Mouse (Mus musculus) intestine, embryonic 15.5 days (tissue): ENCODE results near the gene Miox. TPM values are rescaled to one million over a fixed set of nuclear protein-coding genes. Genes with fewer than 3 reads are reported as not detected.
A peak's percentile ranks its signal among the peaks of the same experiment; 100 is the strongest.

Experiments used
- ATAC-seq: fragments of 200-750 bp; cut with Nextera tagmentation; 2 replicates; pipeline ENCODE4 v1.8.0; 2017; ENCODE audit warnings: moderate TSS enrichment, moderate library complexity
- H3K27ac ChIP-seq: fragments of 300-500 bp; sonication (generic); 2 replicates; pipeline ENCODE4 v1.5.1; 2015; ENCODE audit warnings: mild to moderate bottlenecking, inconsistent platforms
- H3K27me3 ChIP-seq: fragments of 300-500 bp; sonication (generic); replicated peaks from 2 replicates; pipeline ENCODE4 v1.6.1; 2015; ENCODE audit warnings: inconsistent platforms
- H3K36me3 ChIP-seq: fragments of 300-500 bp; sonication (generic); 2 replicates; pipeline ENCODE4 v1.6.1; 2015; ENCODE audit warnings: inconsistent platforms
- H3K4me1 ChIP-seq: fragments of 300-500 bp; sonication (generic); replicated peaks from 2 replicates; pipeline ENCODE4 v1.6.1; 2015; ENCODE audit warnings: inconsistent platforms
- H3K4me2 ChIP-seq: fragments of 300-500 bp; sonication (generic); replicated peaks from 2 replicates; pipeline ENCODE4 v1.6.1; 2015; ENCODE audit warnings: mild to moderate bottlenecking, inconsistent platforms
- H3K4me3 ChIP-seq: fragments of 300-500 bp; sonication (generic); replicated peaks from 2 replicates; pipeline ENCODE4 v1.5.1; 2015; ENCODE audit warnings: inconsistent platforms
- H3K9ac ChIP-seq: fragments of 300-500 bp; sonication (generic); 2 replicates; pipeline ENCODE4 v1.6.1; 2015; ENCODE audit warnings: inconsistent platforms
- H3K9me3 ChIP-seq: fragments of 300-500 bp; sonication (generic); 2 replicates; pipeline ENCODE4 v1.6.1; 2016; ENCODE audit warnings: inconsistent platforms
- WGBS: fragments of 180-500 bp; shearing (Covaris S2); methylation state at CpG from one replicate; pipeline ENCODE4 v1.1.7; 2015; 5-methylcytosine and 5-hydroxymethylcytosine counted together
- polyA plus RNA-seq: library from polyadenylated mRNA; unstranded; fragments of >200 nt; fragmentation: Nextera tagmentation; extraction: Ambion mirVana; gene quantifications from 2 replicates; pipeline ENCODE4 v1.2.1, GENCODE M21; 2015

Miox gene
- polyA plus RNA-seq, 1 experiment from 2014 or later: 0.36 TPM

- 93% methylated on average over 13 of the region's 13 CpGs for WGBS
- Histone ChIP-seq H3K4me1 (0 out of 2 replicates have a peak, but pooled peaks cover 2% of the 10 kb centered on the region), H3K4me2 (no peak overlapping the region), H3K4me3 (no peak overlapping the region), H3K9me3 (no peaks in the 10 kb centered on the region), H3K36me3 (peaks cover 54% of the 10 kb centered on the region), H3K27ac (no peak overlapping the region), H3K9ac (no peak overlapping the region), H3K27me3 (no peaks in the 10 kb centered on the region)
- ATAC-seq: no peak
These were observed 34.0 kb upstream of the Miox start for GRCm38 (mm10) chr15:89300180-89300579.

DNA sequence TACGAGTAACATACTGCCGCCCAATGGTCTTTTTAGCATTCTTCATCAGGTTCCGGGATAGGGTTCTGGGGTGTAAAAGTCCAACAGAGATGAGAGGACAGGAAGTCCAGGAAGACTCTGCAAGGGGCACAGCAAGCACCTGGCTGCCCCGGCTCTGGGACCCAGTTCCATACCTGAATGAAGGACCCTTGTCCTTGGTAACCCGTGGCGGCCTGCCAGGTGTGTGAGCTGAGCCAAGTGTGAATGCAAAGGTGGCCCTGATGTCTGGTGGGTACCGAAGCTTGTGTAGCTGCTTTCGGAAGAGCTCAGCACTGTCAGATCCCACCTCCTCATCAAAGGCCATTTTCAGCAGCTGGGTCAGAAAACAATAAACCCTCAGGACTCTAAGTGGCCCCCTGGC is 33.6 kb upstream of the Miox start:
- Histone ChIP-seq H3K27ac (no peak overlapping the region), H3K36me3 (peaks cover 54% of the 10 kb centered on the region), H3K4me3 (no peak overlapping the region), H3K4me1 (0 out of 2 replicates have a peak, but pooled peaks cover 2% of the 10 kb centered on the region), H3K9ac (no peak overlapping the region), H3K27me3 (no peaks in the 10 kb centered on the region), H3K9me3 (no peaks in the 10 kb centered on the region), H3K4me2 (no peak overlapping the region)
- WGBS: 92% methylated on average over 8 of the region's 8 CpGs
- ATAC-seq: no peak

GRCm38 (mm10) chr15:89305966-89306365 is 28.2 kb upstream of the Miox start:
- Histone ChIP-seq H3K27ac (no peak overlapping the region), H3K27me3 (no peaks in the 10 kb centered on the region), H3K36me3 (peaks cover 42% of the 10 kb centered on the region), H3K4me2 (no peak overlapping the region), H3K4me1 (no peaks in the 10 kb centered on the region), H3K9me3 (no peaks in the 10 kb centered on the region), H3K4me3 (no peak overlapping the region), H3K9ac (no peak overlapping the region)
- no peak for ATAC-seq
- WGBS: 83% methylated on average over 1 of the region's 1 CpGs

GRCm38 (mm10) chr15:89307461-89307860 is 26.7 kb upstream of the Miox start:
- Histone ChIP-seq H3K27ac (no peak overlapping the region), H3K9ac (no peak overlapping the region), H3K4me1 (0 out of 2 replicates have a peak, but pooled peaks cover 4% of the 10 kb centered on the region), H3K27me3 (no peaks in the 10 kb centered on the region), H3K4me2 (no peak overlapping the region), H3K9me3 (no peaks in the 10 kb centered on the region), H3K36me3 (peaks cover 35% of the 10 kb centered on the region; the same call in 1 of the 2 replicates), H3K4me3 (no peak overlapping the region)
- no peak for ATAC-seq
- 89% methylated on average over 13 of the region's 13 CpGs for WGBS

DNA sequence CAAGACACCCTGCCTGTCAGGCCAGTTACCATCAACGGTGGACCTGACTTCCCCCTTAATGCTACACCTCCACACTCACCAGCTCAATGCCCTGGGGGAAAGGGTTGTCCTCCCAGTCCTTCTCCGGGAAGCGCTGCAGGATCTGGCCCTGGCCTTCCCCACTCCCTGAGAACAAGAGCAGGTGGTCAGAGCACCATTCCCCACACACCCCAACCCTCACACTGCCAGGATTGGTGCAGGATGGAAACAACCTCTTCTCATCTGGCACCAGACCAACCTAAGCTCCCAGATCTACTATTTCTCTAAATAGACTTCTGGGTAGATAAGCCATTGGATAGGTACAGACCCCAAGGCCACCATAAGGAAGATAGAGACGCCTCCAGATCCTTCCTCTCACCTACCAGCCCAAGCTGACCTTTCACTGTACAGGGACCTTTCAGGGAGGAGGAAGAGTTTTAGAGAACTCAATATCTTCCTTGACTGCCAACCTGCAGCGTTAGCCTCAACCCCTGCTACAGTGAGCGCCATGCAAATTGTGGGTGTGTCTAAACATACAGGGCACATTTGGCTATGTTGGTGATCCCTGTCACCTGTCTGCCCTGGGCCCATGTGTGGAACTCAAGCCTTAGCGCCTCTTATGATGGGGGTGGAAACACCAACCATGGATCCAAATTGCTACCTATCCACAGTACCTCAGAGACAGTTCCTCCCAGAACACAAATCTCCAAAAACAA is 25.6 kb upstream of the Miox start:
- no peaks in the 10 kb centered on the region for H3K9me3 ChIP-seq
- 82% methylated on average over 7 of the region's 7 CpGs for WGBS
- H3K4me3 ChIP-seq: no peak overlapping the region
- 0 out of 2 replicates have a peak, but pooled peaks have one; percentile 24 for ATAC-seq
- no peak overlapping the region for H3K4me2 ChIP-seq
- no peak overlapping the region for H3K9ac ChIP-seq
- no peak overlapping the region for H3K27ac ChIP-seq
- peaks cover 26% of the 10 kb centered on the region; the same call in 1 of the 2 replicates for H3K36me3 ChIP-seq
- no peaks in the 10 kb centered on the region for H3K27me3 ChIP-seq
- peaks cover 14% of the 10 kb centered on the region for H3K4me1 ChIP-seq

DNA sequence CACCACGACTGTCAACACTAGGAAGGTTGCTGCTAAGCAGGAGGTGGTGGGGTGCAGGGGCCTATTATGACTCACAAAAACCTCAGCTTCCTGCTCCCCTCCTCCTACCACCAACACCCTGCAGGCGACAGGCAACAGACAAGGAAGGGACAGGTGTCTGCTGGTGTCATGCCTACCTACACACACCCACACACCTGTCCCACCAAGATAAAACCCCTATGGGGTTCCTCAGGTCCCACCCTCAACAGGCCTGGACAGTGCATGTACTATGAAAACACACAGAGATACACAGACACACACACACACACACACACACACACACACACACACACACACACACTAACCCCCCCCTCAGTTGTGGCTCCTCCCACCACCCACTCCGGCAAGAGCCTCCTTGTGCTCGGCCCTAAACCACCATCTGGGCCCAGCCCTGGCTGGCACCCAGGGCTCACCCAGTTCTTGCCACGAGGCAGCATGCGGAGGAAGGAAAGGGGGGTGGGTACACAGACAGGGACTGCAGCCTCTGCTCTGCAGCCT is 24.2 kb upstream of the Miox start:
- Histone ChIP-seq H3K4me2 (no peak overlapping the region), H3K4me3 (no peak overlapping the region), H3K36me3 (peaks cover 13% of the 10 kb centered on the region; the same call in 1 of the 2 replicates), H3K27ac (no peak overlapping the region), H3K9ac (no peak overlapping the region), H3K9me3 (no peaks in the 10 kb centered on the region), H3K4me1 (peaks cover 21% of the 10 kb centered on the region), H3K27me3 (no peaks in the 10 kb centered on the region)
- WGBS: 67% methylated on average over 6 of the region's 6 CpGs
- no peak for ATAC-seq

DNA sequence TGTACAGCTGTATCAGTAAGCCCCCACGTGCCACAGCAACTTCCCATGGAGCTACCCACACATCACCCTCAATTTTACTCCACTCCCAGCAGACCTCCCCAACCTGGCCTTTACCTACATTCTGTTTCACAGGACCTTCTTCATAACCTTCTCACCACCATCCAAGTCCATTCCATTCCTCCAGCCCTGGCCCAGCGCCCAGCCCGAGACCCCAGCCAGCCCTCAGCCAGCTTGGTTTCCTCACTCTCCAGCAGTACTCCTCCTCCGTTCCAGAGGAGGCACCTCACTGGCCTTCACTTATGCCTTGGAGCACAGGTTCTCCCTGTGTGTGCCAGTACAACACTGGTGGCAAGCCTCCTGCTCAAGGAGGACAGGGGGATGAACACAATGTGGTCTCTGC is 20.8 kb upstream of the Miox start:
- Histone ChIP-seq H3K36me3 (no peaks in the 10 kb centered on the region), H3K4me3 (no peak overlapping the region), H3K4me1 (peaks cover 21% of the 10 kb centered on the region), H3K9me3 (no peaks in the 10 kb centered on the region), H3K27ac (no peak overlapping the region), H3K4me2 (0 out of 2 replicates have a peak overlapping the region, but pooled peaks have one; percentile 29), H3K27me3 (no peaks in the 10 kb centered on the region), H3K9ac (no peak overlapping the region)
- no peak for ATAC-seq
- 64% methylated on average over 4 of the region's 4 CpGs for WGBS

- no peaks in the 10 kb centered on the region for H3K36me3 ChIP-seq
- WGBS: 29% methylated on average over 3 of the region's 3 CpGs
- H3K27me3 ChIP-seq: no peaks in the 10 kb centered on the region
- H3K9me3 ChIP-seq: no peaks in the 10 kb centered on the region
- H3K4me2 ChIP-seq: peak overlapping the region; percentile 82
- no peak overlapping the region for H3K27ac ChIP-seq
- H3K4me3 ChIP-seq: peak overlapping the region; percentile 89
- no peak for ATAC-seq
- peaks cover 21% of the 10 kb centered on the region for H3K4me1 ChIP-seq
- peak overlapping the region; percentile 91 for H3K9ac ChIP-seq
These were observed 20.1 kb upstream of the Miox start for GRCm38 (mm10) chr15:89314107-89314506.

DNA sequence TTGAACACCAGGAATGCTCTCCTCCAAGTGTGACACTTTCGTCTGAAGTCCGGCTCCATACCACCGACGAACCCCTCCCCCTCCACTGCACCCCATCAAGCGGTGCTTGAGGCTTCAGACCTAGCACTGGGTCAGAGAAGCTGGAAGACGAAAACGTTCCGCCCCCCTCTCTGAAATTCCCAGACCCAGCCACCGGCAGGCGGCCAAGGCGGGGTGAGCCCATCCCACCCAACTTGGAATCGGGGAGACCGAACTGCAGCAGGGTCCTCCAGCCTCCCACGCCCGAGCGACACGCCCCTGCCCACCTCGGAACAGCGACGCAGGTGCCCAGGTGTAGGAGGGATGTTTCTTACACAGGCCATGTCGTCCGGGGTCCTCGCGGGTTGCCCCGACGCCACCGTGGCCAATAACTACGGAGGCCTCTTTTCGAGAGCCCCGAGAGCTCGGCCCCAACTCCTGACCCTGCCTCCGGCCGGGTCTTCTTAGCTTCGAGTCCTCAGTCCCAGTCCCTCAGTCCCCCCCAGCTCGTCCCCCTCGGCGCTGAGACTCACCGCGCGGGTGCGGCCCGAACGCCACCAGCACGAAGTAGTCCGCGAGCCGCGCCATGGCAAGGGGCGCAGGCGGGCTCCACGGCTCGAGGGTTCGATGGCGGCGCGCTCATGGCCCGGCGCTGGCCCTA is 19.5 kb upstream of the Miox start:
- Histone ChIP-seq H3K27me3 (no peaks in the 10 kb centered on the region), H3K4me3 (peak overlapping the region; percentile 89), H3K9me3 (no peaks in the 10 kb centered on the region), H3K9ac (peak overlapping the region; percentile 91), H3K4me2 (peak overlapping the region; percentile 82), H3K27ac (peak overlapping the region; percentile 49; the same call in 1 of the 2 replicates), H3K36me3 (no peaks in the 10 kb centered on the region), H3K4me1 (peaks cover 21% of the 10 kb centered on the region)
- under 1% methylated on average over 58 of the region's 58 CpGs for WGBS
- ATAC-seq: peak; percentile 37

DNA sequence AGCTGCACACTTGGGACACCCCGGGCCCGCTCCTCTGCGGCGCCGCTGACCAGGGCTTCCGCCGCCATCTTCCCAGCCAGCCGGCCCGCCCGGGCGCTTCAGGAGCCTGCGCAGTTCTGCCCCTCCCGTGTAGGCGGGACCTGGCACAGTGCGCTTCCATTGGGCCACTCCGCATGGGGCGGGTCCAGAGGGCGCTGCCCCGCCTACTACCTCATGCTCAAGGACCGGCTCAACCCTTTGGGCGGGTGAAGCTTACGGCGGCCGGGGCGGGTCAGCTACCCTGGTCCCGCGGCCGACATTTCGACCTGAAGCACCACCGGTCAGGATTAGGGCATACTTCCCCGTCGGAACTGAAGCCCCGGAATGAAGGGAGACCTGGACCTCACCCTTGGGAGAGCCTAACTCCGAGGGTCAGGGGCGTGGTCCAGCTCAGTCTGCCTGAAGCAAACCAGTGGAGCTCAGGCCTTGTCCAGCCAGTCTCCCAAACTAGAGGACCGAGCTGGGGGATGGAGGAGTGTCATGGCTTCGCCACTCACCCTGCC is 18.9 kb upstream of the Miox start, which contains the start of gene Sbf1:
Gene Sbf1, minus strand, starts transcription at position 122 of the 542 bp plus-strand sequence.
- peak within 1 kb of the TSS; percentile 89 for H3K4me3 ChIP-seq
- under 1% methylated on average over 36 of the region's 37 CpGs for WGBS
- H3K9me3 ChIP-seq: no peaks in the 10 kb centered on the region
- H3K4me2 ChIP-seq: peak within 1 kb of the TSS; percentile 82
- H3K4me1 ChIP-seq: peaks cover 21% of the 10 kb centered on the region
- ATAC-seq: peak; percentile 100
- no peaks in the 10 kb centered on the region for H3K27me3 ChIP-seq
- H3K9ac ChIP-seq: peak within 1 kb of the TSS; percentile 91
- peak within 1 kb of the TSS; percentile 49; the same call in 1 of the 2 replicates for H3K27ac ChIP-seq
- H3K36me3 ChIP-seq: no peaks in the 10 kb centered on the region

- Histone ChIP-seq H3K27me3 (no peaks in the 10 kb centered on the region), H3K4me1 (peaks cover 21% of the 10 kb centered on the region), H3K27ac (no peak overlapping the region), H3K36me3 (no peaks in the 10 kb centered on the region), H3K4me3 (no peak overlapping the region), H3K4me2 (0 out of 2 replicates have a peak overlapping the region, but pooled peaks have one; percentile 66), H3K9me3 (no peaks in the 10 kb centered on the region), H3K9ac (no peak overlapping the region)
- ATAC-seq: no peak
- 73% methylated on average over 11 of the region's 11 CpGs for whole genome bisulfite sequencing
These were observed 18.1 kb upstream of the Miox start for GRCm38 (mm10) chr15:89316146-89316545.

DNA sequence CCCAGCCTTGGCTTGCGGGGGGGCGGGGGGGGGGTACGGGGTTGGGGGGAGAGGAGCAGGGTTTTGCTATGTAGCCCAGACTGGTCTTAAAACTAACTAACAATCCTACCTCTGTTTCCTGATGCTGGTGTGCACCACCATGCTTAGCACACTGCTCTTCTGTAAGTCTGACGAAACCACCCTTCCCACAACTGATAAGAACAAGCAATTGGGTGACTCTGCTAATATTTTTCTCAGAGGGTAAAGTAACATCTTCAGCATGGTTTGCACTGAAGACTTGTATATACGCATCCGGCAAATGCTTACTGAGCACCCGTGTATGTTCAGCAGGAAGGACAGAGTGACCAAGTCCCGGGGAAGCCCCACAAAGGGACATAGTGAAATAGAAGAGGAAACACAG is 12.9 kb upstream of the Miox start:
- Histone ChIP-seq H3K4me3 (no peak overlapping the region), H3K36me3 (no peaks in the 10 kb centered on the region), H3K4me1 (0 out of 2 replicates have a peak, but pooled peaks cover 6% of the 10 kb centered on the region), H3K4me2 (no peak overlapping the region), H3K9ac (no peak overlapping the region), H3K27me3 (peaks cover 12% of the 10 kb centered on the region), H3K9me3 (no peaks in the 10 kb centered on the region), H3K27ac (no peak overlapping the region)
- ATAC-seq: no peak
- 78% methylated on average over 8 of the region's 8 CpGs for WGBS
